Mouse (Mus musculus): ENCODE data around the gene Umps. TPM values are rescaled to one million over a fixed set of nuclear protein-coding genes. Genes with fewer than 3 reads are reported as not detected.

The Umps gene
- polyA plus RNA-seq (2015; fragmentation: Nextera tagmentation; extraction: Ambion mirVana), result 26.0 and 27.6 TPM in 2 replicates

GRCm38 (mm10) chr16:33966538-33967282 lies at the start of gene Umps:
Gene Umps, minus strand, starts transcription at chr16:33967038.
- no peaks in the 10 kb centered on the region for H3K9me3 ChIP-seq (ENCODE audit: control insufficient read depth, low read length)
- WGBS, result 1% methylated on average over 44 of the region's 44 CpGs
- peak; percentile 97 for ATAC-seq
- no peaks in the 10 kb centered on the region for H3K27me3 ChIP-seq (replicated peaks; ENCODE audit: control insufficient read depth, insufficient read depth, low read length)
- H3K36me3 ChIP-seq (ENCODE audit: control insufficient read depth, insufficient read depth, low read length), result 0 out of 2 replicates have a peak, but pooled peaks cover under 1% of the 10 kb centered on the region
- H3K9ac ChIP-seq (ENCODE audit: low read depth, low read length), result peak within 1 kb of the TSS; percentile 90
- H3K4me2 ChIP-seq (ENCODE audit: low read length), result peak within 1 kb of the TSS; percentile 91
- peak within 1 kb of the TSS; percentile 29; the same call in 1 of the 2 replicates for H3K27ac ChIP-seq (ENCODE audit: low read depth, low read length)
- peaks cover 12% of the 10 kb centered on the region for H3K4me1 ChIP-seq (ENCODE audit: control insufficient read depth, insufficient read depth, low read depth, low read length)
- H3K4me3 ChIP-seq (ENCODE audit: low read length), result peak within 1 kb of the TSS; percentile 95

- Histone ChIP-seq H3K36me3 (ENCODE audit: control insufficient read depth, insufficient read depth, low read length) (peaks cover 42% of the 10 kb centered on the region), H3K9me3 (ENCODE audit: control insufficient read depth, low read length) (peaks cover 2% of the 10 kb centered on the region), H3K9ac (ENCODE audit: low read depth, low read length) (no peak overlapping the region), H3K4me1 (ENCODE audit: control insufficient read depth, insufficient read depth, low read depth, low read length) (no peaks in the 10 kb centered on the region), H3K27me3 (replicated peaks; ENCODE audit: control insufficient read depth, insufficient read depth, low read length) (no peaks in the 10 kb centered on the region), H3K27ac (ENCODE audit: low read depth, low read length) (no peak overlapping the region), H3K4me2 (ENCODE audit: low read length) (no peak overlapping the region), H3K4me3 (ENCODE audit: low read length) (no peak overlapping the region)
- 92% methylated on average over 20 of the region's 20 CpGs for WGBS
- no peak for ATAC-seq
Measured at GRCm38 (mm10) chr16:34011991-34012845, 45.4 kb upstream of the Umps start.

- peaks cover 29% of the 10 kb centered on the region for H3K36me3 ChIP-seq (ENCODE audit: control insufficient read depth, insufficient read depth, low read length)
- peaks cover 5% of the 10 kb centered on the region for H3K4me1 ChIP-seq (ENCODE audit: control insufficient read depth, insufficient read depth, low read depth, low read length)
- no peak overlapping the region for H3K4me2 ChIP-seq (ENCODE audit: low read length)
- ATAC-seq, result no peak
- 98% methylated on average over 2 of the region's 2 CpGs for whole genome bisulfite sequencing
- H3K27ac ChIP-seq (ENCODE audit: low read depth, low read length), result no peak overlapping the region
- H3K27me3 ChIP-seq (replicated peaks; ENCODE audit: control insufficient read depth, insufficient read depth, low read length), result no peaks in the 10 kb centered on the region
- H3K4me3 ChIP-seq (ENCODE audit: low read length), result no peak overlapping the region
- H3K9ac ChIP-seq (ENCODE audit: low read depth, low read length), result no peak overlapping the region
- no peaks in the 10 kb centered on the region; the same call in 1 of the 2 replicates for H3K9me3 ChIP-seq (ENCODE audit: control insufficient read depth, low read length)
Measured at GRCm38 (mm10) chr16:34009567-34009966, 42.7 kb upstream of the Umps start.

GRCm38 (mm10) chr16:34005986-34006385 lies 39.1 kb upstream of the Umps start:
- Histone ChIP-seq H3K9me3 (ENCODE audit: control insufficient read depth, low read length) (no peaks in the 10 kb centered on the region; the same call in 1 of the 2 replicates), H3K4me3 (ENCODE audit: low read length) (no peak overlapping the region), H3K36me3 (ENCODE audit: control insufficient read depth, insufficient read depth, low read length) (peaks cover 15% of the 10 kb centered on the region), H3K27me3 (replicated peaks; ENCODE audit: control insufficient read depth, insufficient read depth, low read length) (no peaks in the 10 kb centered on the region), H3K9ac (ENCODE audit: low read depth, low read length) (no peak overlapping the region), H3K4me2 (ENCODE audit: low read length) (no peak overlapping the region), H3K27ac (ENCODE audit: low read depth, low read length) (no peak overlapping the region), H3K4me1 (ENCODE audit: control insufficient read depth, insufficient read depth, low read depth, low read length) (peaks cover 16% of the 10 kb centered on the region)
- ATAC-seq, result no peak
- 100% methylated on average over 3 of the region's 3 CpGs for WGBS

GRCm38 (mm10) chr16:34004128-34004578 lies 37.3 kb upstream of the Umps start:
- peak; percentile 90 for ATAC-seq
- 28% methylated on average over 4 of the region's 4 CpGs for WGBS
- H3K27me3 ChIP-seq (replicated peaks; ENCODE audit: control insufficient read depth, insufficient read depth, low read length), result no peaks in the 10 kb centered on the region
- H3K9me3 ChIP-seq (ENCODE audit: control insufficient read depth, low read length), result no peaks in the 10 kb centered on the region
- H3K27ac ChIP-seq (ENCODE audit: low read depth, low read length), result peak overlapping the region; percentile 75
- H3K4me2 ChIP-seq (ENCODE audit: low read length), result 0 out of 2 replicates have a peak overlapping the region, but pooled peaks have one; percentile 5
- no peak overlapping the region for H3K4me3 ChIP-seq (ENCODE audit: low read length)
- no peak overlapping the region for H3K9ac ChIP-seq (ENCODE audit: low read depth, low read length)
- peaks cover 16% of the 10 kb centered on the region for H3K4me1 ChIP-seq (ENCODE audit: control insufficient read depth, insufficient read depth, low read depth, low read length)
- H3K36me3 ChIP-seq (ENCODE audit: control insufficient read depth, insufficient read depth, low read length), result peaks cover 2% of the 10 kb centered on the region; the same call in 1 of the 2 replicates

DNA sequence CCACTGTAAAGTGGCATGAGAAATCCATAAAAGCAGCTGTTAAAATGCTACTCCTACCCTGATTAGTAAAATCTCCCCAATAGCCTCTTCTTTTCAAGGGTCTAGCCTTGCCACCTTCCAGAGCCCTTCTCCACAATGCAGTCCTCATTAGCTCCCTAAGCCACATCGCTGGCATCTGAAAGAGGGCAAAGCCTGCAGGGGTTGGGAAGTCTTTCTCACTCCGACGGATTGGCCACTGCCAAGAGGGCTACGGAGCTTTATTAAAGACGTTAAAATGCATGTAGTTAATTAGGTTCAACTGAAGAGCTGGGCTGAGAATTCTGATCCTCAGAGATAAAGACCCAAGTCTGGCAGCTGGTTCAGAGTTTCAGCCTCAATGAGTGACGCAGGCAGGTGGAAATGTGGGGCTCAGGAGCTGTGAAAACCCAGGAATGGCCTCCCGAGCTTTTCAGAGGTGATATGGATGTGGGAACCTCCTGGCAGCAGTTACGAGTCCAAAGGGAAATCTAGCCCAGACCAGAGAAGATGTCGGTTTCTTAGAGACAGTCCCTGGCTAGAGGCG lies 36.8 kb upstream of the Umps start:
- 0 out of 2 replicates have a peak, but pooled peaks have one; percentile 28 for ATAC-seq
- Histone ChIP-seq H3K27me3 (replicated peaks; ENCODE audit: control insufficient read depth, insufficient read depth, low read length) (no peaks in the 10 kb centered on the region), H3K27ac (ENCODE audit: low read depth, low read length) (peak overlapping the region; percentile 75), H3K9ac (ENCODE audit: low read depth, low read length) (no peak overlapping the region), H3K4me3 (ENCODE audit: low read length) (no peak overlapping the region), H3K4me2 (ENCODE audit: low read length) (no peak overlapping the region), H3K4me1 (ENCODE audit: control insufficient read depth, insufficient read depth, low read depth, low read length) (peaks cover 16% of the 10 kb centered on the region), H3K36me3 (ENCODE audit: control insufficient read depth, insufficient read depth, low read length) (no peaks in the 10 kb centered on the region), H3K9me3 (ENCODE audit: control insufficient read depth, low read length) (no peaks in the 10 kb centered on the region)
- WGBS, result 20% methylated on average over 10 of the region's 10 CpGs

GRCm38 (mm10) chr16:34000715-34001114 lies 33.9 kb upstream of the Umps start:
- no peak for ATAC-seq
- no peak overlapping the region for H3K9ac ChIP-seq (ENCODE audit: low read depth, low read length)
- no peaks in the 10 kb centered on the region for H3K27me3 ChIP-seq (replicated peaks; ENCODE audit: control insufficient read depth, insufficient read depth, low read length)
- 84% methylated on average over 8 of the region's 8 CpGs for WGBS
- H3K36me3 ChIP-seq (ENCODE audit: control insufficient read depth, insufficient read depth, low read length), result no peaks in the 10 kb centered on the region
- H3K4me2 ChIP-seq (ENCODE audit: low read length), result no peak overlapping the region
- peaks cover 16% of the 10 kb centered on the region for H3K4me1 ChIP-seq (ENCODE audit: control insufficient read depth, insufficient read depth, low read depth, low read length)
- no peak overlapping the region for H3K4me3 ChIP-seq (ENCODE audit: low read length)
- no peaks in the 10 kb centered on the region for H3K9me3 ChIP-seq (ENCODE audit: control insufficient read depth, low read length)
- no peak overlapping the region for H3K27ac ChIP-seq (ENCODE audit: low read depth, low read length)

DNA sequence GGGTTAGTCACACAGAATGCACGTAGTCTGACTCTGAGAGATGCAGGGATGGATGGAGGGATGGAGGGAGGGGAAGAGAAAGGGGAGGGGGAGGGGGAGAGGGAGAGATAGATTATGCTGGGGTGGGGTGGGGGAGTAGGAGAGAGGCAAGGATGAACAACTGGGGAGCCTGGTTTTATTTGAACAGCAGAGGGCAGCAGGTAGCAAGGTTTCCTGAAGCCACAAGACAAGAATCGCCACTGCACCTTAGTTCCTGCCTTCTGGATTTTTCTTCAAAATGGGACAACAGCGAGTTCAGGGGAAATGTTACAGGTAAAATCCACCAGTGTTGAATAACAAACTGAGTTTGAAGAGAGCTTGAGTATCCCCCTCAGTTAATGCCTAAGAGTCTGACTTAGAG lies 32.5 kb upstream of the Umps start:
- Histone ChIP-seq H3K36me3 (ENCODE audit: control insufficient read depth, insufficient read depth, low read length) (no peaks in the 10 kb centered on the region), H3K4me3 (ENCODE audit: low read length) (no peak overlapping the region), H3K9ac (ENCODE audit: low read depth, low read length) (no peak overlapping the region), H3K27ac (ENCODE audit: low read depth, low read length) (no peak overlapping the region), H3K4me2 (ENCODE audit: low read length) (no peak overlapping the region), H3K9me3 (ENCODE audit: control insufficient read depth, low read length) (no peaks in the 10 kb centered on the region), H3K27me3 (replicated peaks; ENCODE audit: control insufficient read depth, insufficient read depth, low read length) (no peaks in the 10 kb centered on the region), H3K4me1 (ENCODE audit: control insufficient read depth, insufficient read depth, low read depth, low read length) (peaks cover 10% of the 10 kb centered on the region)
- WGBS, result 34% methylated on average over 3 of the region's 3 CpGs
- ATAC-seq, result 0 out of 2 replicates have a peak, but pooled peaks have one; percentile 1

Measured in hindbrain, embryonic 16.5 days (tissue).